Mouse (Mus musculus) neural tube, embryonic 11.5 days (tissue): Measurements from ENCODE around the gene Cog1. TPM values are rescaled to one million over a fixed set of nuclear protein-coding genes. Genes with fewer than 3 reads are reported as not detected.

Source experiments
- ATAC-seq: fragments of 200-750 bp; cut with Nextera tagmentation; 2 replicates; pipeline ENCODE4 v1.8.0; 2017; ENCODE audit warnings: moderate number of reproducible peaks, mild to moderate bottlenecking, moderate TSS enrichment, moderate library complexity; ENCODE audit not compliant: insufficient read depth, low FRiP score, low TSS enrichment
- DNase-seq: peaks from one replicate; pipeline ENCODE4 v3.0.0-alpha.2; 2015; ENCODE audit warnings: low spot score
- H3K27ac ChIP-seq: fragments of 300-500 bp; sonication (generic); 2 replicates; pipeline ENCODE4 v1.5.1; 2014; ENCODE audit warnings: low read depth, mild to moderate bottlenecking, low read length
- H3K27me3 ChIP-seq: fragments of 300-500 bp; sonication (generic); 2 replicates; pipeline ENCODE4 v1.6.1; 2014; ENCODE audit warnings: mild to moderate bottlenecking, low read length, mixed read lengths; ENCODE audit not compliant: control insufficient read depth, insufficient read depth
- H3K36me3 ChIP-seq: fragments of 300-500 bp; sonication (generic); 2 replicates; pipeline ENCODE4 v1.6.1; 2014; ENCODE audit warnings: mild to moderate bottlenecking, low read length, moderate library complexity, mixed read lengths; ENCODE audit not compliant: control insufficient read depth, insufficient read depth
- H3K4me1 ChIP-seq: fragments of 300-500 bp; sonication (generic); 2 replicates; pipeline ENCODE4 v1.6.1; 2014; ENCODE audit warnings: low read length, mixed read lengths; ENCODE audit not compliant: control insufficient read depth, insufficient read depth
- H3K4me2 ChIP-seq: fragments of 300-500 bp; sonication (generic); 2 replicates; pipeline ENCODE4 v1.6.1; 2014; ENCODE audit warnings: low read depth, mild to moderate bottlenecking, moderate library complexity
- H3K4me3 ChIP-seq: fragments of 300-500 bp; sonication (generic); 2 replicates; pipeline ENCODE4 v1.5.1; 2014; ENCODE audit warnings: low read depth, low read length
- H3K9ac ChIP-seq: fragments of 300-500 bp; sonication (generic); 2 replicates; pipeline ENCODE4 v1.6.1; 2014; ENCODE audit warnings: mild to moderate bottlenecking, low read length
- H3K9me3 ChIP-seq: fragments of 300-500 bp; sonication (generic); 2 replicates; pipeline ENCODE4 v1.6.1; 2016; ENCODE audit warnings: low read length; ENCODE audit not compliant: control insufficient read depth
- WGBS: fragments of 180-500 bp; shearing (Covaris S2); extraction: QIAGEN DNeasy Blood & Tissue Kit; methylation state at CpG from one replicate; pipeline ENCODE4 v1.1.7; 2014; 5-methylcytosine and 5-hydroxymethylcytosine counted together
- polyA plus RNA-seq: library from polyadenylated mRNA; unstranded; fragments of >200 nt; fragmentation: Nextera tagmentation; extraction: Ambion mirVana; gene quantifications from 2 replicates; pipeline ENCODE4 v1.2.1, GENCODE M21; 2014

Cog1 gene
- polyA plus RNA-seq, 1 experiment from 2014 or later: 44.3 TPM

DNA sequence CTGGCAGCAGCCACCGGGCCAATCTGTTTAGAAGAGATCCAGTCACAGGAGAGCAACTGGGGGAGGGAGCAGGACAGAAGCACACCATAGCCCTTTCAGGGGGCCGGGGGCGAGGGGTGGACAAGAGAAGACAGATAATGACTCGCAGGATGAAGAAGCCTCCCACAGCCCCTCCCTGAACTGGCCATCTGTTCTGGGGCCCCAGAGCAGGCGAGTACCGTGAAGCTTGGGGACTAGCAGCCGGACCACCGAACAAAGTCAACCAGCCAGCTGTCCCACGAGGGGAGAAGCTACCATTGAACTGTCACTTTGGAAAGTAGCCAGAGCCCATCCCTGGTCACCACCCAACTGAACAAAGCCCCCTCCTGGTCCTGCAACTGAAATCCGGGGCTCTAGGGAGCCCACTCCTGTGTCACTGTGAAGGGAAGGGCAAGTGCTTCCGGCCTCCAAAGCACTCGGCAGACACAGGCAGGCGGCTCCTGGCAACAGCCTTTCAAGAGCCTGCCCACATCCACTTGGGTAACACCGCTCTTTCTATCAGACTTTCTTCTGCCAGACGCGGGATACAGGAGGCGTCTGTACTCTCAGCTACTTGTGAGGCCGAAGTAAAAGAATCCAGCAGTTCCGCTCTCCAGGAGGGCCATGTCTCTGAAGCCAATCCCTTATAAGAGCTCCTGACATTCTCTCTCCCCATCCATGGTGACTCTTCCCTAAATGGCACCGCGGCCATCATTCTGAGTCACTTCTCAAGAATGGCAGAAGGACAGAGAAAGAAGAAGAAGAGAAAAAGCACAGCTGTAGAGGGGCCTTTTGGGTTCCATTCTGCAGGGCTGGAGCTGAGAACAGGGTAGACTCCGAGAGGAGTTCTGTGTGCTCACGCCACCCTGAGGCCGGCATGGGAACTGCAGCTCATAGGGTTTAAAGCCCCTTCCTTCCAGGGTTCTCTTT is 37.0 kb upstream of the Cog1 start:
- 8% methylated on average over 24 of the region's 24 CpGs for WGBS
- DNase-seq (peak; percentile 81), ATAC-seq (peak; percentile 77)
- peak overlapping the region; percentile 39 for H3K9ac ChIP-seq
- H3K4me3 ChIP-seq: no peak overlapping the region
- peak overlapping the region; percentile 23 for H3K4me2 ChIP-seq
- H3K9me3 ChIP-seq: no peaks in the 10 kb centered on the region
- peak overlapping the region; percentile 85 for H3K27ac ChIP-seq
- H3K36me3 ChIP-seq: no peaks in the 10 kb centered on the region
- no peaks in the 10 kb centered on the region for H3K27me3 ChIP-seq
- peaks cover 5% of the 10 kb centered on the region; the same call in 1 of the 2 replicates for H3K4me1 ChIP-seq

DNA sequence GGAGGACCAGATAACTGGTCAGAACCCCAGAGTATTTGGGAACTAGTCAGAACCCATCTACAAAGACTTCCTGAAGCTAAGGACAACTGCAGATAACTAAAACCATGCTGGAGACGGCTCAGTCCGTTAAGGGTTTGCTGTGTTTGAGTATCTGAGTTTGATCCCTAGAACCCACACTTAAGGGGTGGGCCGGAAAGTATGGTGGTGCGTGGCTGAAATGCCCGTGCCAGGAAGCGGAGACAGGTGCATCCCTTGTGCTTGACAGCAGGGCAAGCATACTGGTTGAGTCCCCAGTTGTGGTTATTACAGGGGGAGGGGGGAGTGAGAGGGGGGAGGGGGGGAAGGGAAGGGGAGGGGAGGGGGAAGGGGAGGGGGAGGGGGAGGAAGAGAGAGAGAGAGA is 34.5 kb upstream of the Cog1 start:
- no peak overlapping the region for H3K4me2 ChIP-seq
- ATAC-seq: no peak
- peaks cover 10% of the 10 kb centered on the region for H3K27me3 ChIP-seq
- no peak overlapping the region for H3K9ac ChIP-seq
- no peak overlapping the region for H3K27ac ChIP-seq
- H3K36me3 ChIP-seq: no peaks in the 10 kb centered on the region
- WGBS: 80% methylated on average over 5 of the region's 6 CpGs
- H3K4me3 ChIP-seq: no peak overlapping the region
- H3K4me1 ChIP-seq: peaks cover 19% of the 10 kb centered on the region
- DNase-seq: no peak
- no peaks in the 10 kb centered on the region for H3K9me3 ChIP-seq

DNA sequence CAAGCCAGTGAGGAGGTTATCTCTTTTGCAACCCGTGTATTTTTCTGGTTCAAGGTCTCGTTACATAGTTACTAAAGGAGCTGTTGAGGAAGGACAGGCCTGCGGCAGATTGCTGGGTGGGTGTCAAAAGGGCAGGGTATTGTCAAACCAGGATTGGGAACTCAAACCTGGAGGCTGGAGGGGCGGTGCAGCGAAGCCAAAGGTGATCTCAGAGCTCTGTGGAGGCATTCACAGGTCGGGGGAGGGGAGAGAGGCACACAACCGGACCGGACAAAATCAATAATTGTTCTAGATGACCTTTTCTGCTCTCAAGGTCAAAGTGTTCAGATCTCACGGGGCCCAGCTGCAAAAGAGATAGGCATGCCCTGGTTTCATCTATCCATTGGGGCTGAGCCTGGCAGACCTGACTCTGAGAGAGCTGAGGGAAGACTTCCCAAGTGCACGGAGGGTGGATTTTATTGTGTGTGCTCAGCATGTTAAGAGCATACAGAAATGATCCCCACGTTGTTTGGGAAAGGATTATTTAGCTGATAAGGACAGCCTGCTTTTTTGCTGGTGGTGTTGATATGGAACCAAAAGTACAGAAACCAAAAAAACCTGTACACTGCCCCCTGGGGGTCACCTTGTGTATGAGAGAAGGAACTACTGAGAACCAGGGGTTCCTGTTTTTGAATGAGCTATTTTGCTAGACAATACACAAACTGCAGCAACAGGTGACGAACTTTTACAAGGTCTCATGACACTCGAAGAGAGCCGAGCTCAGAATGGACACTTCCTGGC is 31.6 kb upstream of the Cog1 start:
- DNase-seq: peak; percentile 67
- Histone ChIP-seq H3K9ac (no peak overlapping the region), H3K4me2 (no peak overlapping the region), H3K27me3 (peaks cover 24% of the 10 kb centered on the region), H3K9me3 (no peaks in the 10 kb centered on the region), H3K4me3 (no peak overlapping the region), H3K27ac (no peak overlapping the region), H3K36me3 (no peaks in the 10 kb centered on the region), H3K4me1 (peaks cover 21% of the 10 kb centered on the region)
- no peak for ATAC-seq
- 40% methylated on average over 14 of the region's 14 CpGs for WGBS

DNA sequence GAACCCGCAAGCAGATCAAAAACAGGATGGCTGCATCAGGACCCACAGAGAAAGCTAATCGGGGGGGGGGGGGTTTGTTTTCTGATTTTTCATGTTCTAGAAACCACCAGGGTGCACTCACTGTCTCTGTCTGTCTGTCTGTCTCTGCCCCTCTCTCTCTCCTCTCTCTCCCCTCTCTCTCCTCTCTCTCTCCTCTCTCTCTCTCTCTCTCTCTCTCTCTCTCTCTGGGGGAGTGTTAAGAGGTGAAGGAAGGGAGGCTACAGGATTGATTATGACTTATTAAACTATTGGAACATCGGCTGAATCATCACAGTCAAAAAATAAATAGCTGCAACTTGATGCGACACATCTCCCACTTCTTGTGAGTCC is 30.7 kb upstream of the Cog1 start:
- H3K4me3 ChIP-seq: peak overlapping the region; percentile 46
- H3K36me3 ChIP-seq: no peaks in the 10 kb centered on the region
- peaks cover 21% of the 10 kb centered on the region for H3K4me1 ChIP-seq
- ATAC-seq (no peak), DNase-seq (no peak)
- H3K9me3 ChIP-seq: no peaks in the 10 kb centered on the region
- no peak overlapping the region; the same call in 1 of the 2 replicates for H3K9ac ChIP-seq
- no peak overlapping the region for H3K27ac ChIP-seq
- H3K4me2 ChIP-seq: peak overlapping the region; percentile 97
- 25% methylated on average over 4 of the region's 4 CpGs for WGBS
- H3K27me3 ChIP-seq: peaks cover 24% of the 10 kb centered on the region

DNA sequence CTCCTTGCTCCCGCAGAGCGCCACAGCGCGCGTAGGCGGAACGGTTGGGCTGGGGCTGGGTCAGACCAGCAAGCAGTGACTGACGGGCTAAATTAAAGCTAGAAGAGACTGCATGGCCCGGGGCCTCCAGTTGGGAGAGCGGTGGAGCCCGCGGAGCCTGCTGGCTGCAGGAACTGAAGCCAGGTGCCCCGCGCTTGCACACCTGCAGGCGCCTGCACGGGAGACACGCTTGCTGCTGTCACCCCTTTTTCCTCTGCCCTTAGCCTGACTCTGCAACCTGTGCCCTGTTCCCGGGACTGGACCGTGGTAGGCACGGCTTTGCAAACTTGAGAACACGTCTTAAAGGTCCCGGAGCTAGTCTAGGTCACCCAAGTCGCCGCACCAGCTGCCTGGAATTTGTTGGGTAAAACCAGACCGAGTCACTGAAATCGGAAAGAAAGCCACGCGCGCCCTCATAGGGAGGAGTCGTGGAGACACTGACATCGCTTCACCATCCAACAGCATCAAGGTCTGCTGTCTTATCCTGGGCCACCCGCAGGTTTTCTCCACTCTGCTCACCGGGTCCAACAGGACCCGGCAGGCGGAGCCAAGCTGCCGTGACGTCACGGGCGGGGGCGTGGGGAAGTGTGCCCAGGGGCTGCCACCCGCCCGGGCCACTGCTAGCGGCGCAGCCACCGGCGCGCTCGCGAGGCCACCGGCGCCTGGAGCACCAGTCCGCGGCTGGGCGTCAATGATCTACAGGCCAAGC is 30.1 kb upstream of the Cog1 start, which contains the start of gene Sstr2:
Sstr2 (plus strand) TSS at position 671 of the 748 bp plus-strand sequence.
- H3K36me3 ChIP-seq: no peaks in the 10 kb centered on the region
- H3K4me1 ChIP-seq: peaks cover 21% of the 10 kb centered on the region
- H3K27ac ChIP-seq: 0 out of 2 replicates have a peak within 1 kb of the TSS, but pooled peaks have one; percentile 34
- peak within 1 kb of the TSS; percentile 61 for H3K9ac ChIP-seq
- H3K4me2 ChIP-seq: peak within 1 kb of the TSS; percentile 97
- H3K27me3 ChIP-seq: peaks cover 24% of the 10 kb centered on the region
- peak within 1 kb of the TSS; percentile 46 for H3K4me3 ChIP-seq
- DNase-seq: peak; percentile 83
- peak; percentile 84 for ATAC-seq
- under 1% methylated on average over 54 of the region's 54 CpGs for WGBS
- no peaks in the 10 kb centered on the region for H3K9me3 ChIP-seq

DNA sequence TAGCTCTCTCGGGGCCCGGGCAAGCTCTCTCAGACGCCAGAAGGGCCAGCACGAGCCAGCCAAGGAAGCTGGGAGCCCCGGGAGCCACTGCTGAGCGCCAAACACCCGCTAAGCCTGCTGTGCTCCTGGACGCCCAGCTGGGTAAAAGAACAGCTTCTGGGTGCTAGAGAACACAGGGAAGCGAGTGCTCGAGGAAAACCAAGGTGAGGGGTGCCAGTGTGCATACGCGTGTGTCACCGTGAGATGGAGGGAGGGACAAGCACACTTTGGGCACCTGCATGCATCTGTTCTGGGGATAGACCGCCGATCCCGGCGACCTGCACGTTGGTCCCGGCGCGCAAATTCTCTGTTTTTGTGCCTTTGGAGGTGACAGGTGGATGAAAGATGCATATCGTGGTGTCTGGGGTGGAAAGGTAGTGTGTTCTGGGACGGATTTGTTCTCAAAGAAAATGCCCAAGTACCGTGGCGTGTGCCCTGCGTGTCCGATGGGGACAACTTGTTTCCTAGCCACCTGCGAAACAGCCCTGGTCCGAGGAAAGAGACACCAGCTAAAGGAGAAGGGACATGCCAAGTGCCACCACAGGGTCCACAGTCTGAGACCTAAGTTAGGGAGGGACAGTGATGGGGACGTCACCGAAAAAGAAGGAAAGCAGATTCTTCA is 29.4 kb upstream of the Cog1 start:
- peaks cover 24% of the 10 kb centered on the region for H3K27me3 ChIP-seq
- peak overlapping the region; percentile 61 for H3K9ac ChIP-seq
- H3K27ac ChIP-seq: 0 out of 2 replicates have a peak overlapping the region, but pooled peaks have one; percentile 34
- ATAC-seq: no peak; the same call in 1 of the 2 replicates
- 3% methylated on average over 31 of the region's 31 CpGs for WGBS
- H3K9me3 ChIP-seq: no peaks in the 10 kb centered on the region
- no peaks in the 10 kb centered on the region for H3K36me3 ChIP-seq
- no peak for DNase-seq
- peak overlapping the region; percentile 46 for H3K4me3 ChIP-seq
- peaks cover 21% of the 10 kb centered on the region for H3K4me1 ChIP-seq
- H3K4me2 ChIP-seq: peak overlapping the region; percentile 97

DNA sequence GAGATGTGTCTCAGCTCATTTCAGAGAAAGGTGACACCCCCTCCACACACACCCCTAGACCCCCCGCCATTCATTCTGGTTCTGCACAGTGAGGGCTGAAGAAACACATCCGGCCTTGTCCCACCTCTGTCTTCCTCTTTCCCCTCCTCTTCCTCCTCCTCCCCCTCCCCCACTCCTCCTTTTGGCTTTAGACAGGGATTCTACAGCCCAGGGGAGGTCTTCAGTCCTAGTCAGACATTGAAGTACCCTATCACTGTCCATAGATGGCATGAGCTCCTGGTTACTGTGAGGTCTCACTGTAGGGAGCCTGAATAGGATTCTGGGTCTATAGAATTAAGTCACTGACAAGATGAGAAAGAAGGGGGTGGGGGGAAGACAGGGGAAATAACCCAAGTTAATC is 28.0 kb upstream of the Cog1 start:
- 35% methylated on average over 2 of the region's 2 CpGs for WGBS
- H3K36me3 ChIP-seq: no peaks in the 10 kb centered on the region
- H3K4me3 ChIP-seq: peak overlapping the region; percentile 46; the same call in 1 of the 2 replicates
- peaks cover 24% of the 10 kb centered on the region for H3K27me3 ChIP-seq
- H3K4me2 ChIP-seq: no peak overlapping the region
- no peak overlapping the region; the same call in 1 of the 2 replicates for H3K9ac ChIP-seq
- H3K27ac ChIP-seq: no peak overlapping the region
- peaks cover 21% of the 10 kb centered on the region for H3K4me1 ChIP-seq
- DNase-seq: no peak
- no peaks in the 10 kb centered on the region for H3K9me3 ChIP-seq
- ATAC-seq: no peak

DNA sequence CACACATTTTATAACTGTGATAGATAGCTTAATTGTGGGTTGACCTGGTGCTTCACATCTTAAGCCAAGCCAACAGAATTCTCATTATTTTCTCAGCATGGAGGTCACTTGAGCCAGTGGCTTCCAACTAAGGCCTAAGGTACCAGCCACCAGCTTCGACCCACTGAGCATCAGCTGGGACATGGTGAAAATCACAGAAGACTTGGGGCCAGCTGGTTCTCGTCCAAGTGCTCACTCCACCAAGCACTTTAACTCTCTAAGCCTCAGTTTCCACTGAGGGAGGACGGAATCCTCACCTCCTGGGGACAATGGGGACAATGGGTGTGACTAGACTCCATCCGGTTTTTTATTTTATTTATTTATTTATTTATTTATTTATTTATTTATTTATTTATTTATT is 26.9 kb upstream of the Cog1 start:
- DNase-seq (no peak), ATAC-seq (no peak)
- H3K27ac ChIP-seq: no peak overlapping the region
- no peak overlapping the region for H3K9ac ChIP-seq
- no peaks in the 10 kb centered on the region for H3K9me3 ChIP-seq
- no peak overlapping the region for H3K4me3 ChIP-seq
- WGBS: 90% methylated on average over 4 of the region's 4 CpGs
- H3K4me2 ChIP-seq: no peak overlapping the region
- H3K4me1 ChIP-seq: peaks cover 21% of the 10 kb centered on the region
- no peaks in the 10 kb centered on the region for H3K36me3 ChIP-seq
- H3K27me3 ChIP-seq: peaks cover 24% of the 10 kb centered on the region
